Mouse (Mus musculus): Measurements from ENCODE around the gene Gm17617.
A peak's percentile ranks its signal among the peaks of the same experiment; 100 is the strongest.

Gm17617 gene

DNA sequence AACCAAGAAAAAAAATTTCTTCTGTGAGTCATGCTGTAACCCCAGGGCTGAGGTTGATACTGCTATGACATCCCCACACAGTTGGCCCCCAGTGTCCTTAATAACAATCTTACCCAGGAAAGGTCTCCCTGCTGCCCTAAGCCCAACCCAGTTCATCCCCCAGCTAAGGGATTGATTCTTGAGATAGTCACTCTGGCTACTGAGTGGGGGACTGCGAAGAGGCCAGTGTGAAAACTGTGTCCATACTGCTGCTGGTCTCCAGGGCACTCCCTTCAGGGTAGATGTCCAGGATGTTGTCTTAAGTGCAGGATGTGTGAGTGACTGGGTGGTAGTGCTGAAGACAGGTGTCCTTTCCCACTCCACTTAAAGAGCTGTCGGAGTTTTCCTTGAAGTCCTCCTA is at the start of gene Gm17617:
Gene Gm17617, minus strand, starts transcription at position 101 of the 400 bp plus-strand sequence.
- no peak for DNase-seq (ENCODE audit: low read depth, low spot score)

- peak; percentile 47 for DNase-seq (ENCODE audit: low read depth, low spot score)
Measured at GRCm38 (mm10) chr13:55182173-55182894, 49.0 kb upstream of the Gm17617 start.

- no peak for DNase-seq (ENCODE audit: low read depth, low spot score)
Measured at GRCm38 (mm10) chr13:55181786-55182172, 48.4 kb upstream of the Gm17617 start.

DNA sequence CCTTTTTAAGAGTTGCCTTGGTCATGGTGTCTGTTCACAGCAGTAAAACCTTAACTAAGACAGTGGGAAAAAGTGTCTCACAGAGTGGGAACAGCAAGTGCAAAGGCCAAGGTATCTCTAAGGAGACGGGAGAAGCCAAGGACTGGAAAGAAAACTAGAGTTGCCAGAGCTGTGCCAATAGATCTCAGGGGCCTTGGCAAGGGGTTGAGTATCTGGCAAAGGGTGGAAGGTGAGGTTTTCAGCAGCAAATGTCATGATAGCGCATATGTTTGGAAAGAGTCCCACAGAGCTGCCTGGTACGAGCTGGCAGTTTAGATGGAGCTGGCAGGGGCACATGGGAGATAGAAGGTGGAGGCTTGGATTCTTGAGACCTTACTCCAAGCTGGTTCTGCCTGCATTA is 46.2 kb upstream of the Gm17617 start:
- no peak for DNase-seq (ENCODE audit: low read depth, low spot score)

DNA sequence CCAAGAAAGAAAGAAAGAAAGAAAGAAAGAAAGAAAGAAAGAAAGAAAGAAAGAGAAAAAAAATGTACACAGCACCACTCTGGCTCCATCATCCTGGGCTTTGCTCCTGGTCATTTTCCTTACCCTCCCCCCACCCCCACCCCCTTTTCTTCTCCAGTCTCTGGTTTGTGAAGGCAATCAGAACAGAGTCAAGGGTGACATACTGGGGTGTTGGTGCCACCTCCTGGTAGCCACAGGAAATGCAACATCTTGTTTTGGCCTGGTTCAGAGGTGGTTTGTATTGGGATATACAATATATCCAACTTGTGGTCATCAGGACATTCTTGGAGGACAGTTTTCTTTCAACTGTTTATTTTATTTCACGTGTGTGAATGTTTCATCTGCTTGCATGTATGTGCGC is 45.2 kb upstream of the Gm17617 start:
- DNase-seq (ENCODE audit: low read depth, low spot score) = peak; percentile 61

- no peak for DNase-seq (ENCODE audit: low read depth, low spot score)
Measured at GRCm38 (mm10) chr13:55177903-55178496, 44.7 kb upstream of the Gm17617 start.

DNA sequence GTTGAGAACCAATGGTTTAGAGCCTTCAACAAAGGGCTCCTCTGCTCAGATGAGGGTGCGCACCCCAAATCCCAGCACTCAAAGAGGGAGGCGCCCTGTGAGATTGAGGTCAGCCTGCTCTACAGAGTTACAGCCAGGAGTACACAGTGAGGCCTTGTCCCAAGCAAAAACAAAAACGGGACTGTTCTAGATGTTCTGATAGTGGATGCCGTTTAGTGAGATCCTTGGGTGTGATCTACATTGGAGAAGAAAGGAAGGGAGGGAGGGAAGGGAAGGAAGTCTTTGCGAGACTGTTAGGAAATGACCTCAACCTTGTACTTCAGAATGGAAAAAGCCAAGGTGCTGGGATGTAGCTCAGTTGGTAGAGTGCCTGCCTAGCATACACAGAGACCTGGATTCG is 42.9 kb upstream of the Gm17617 start:
- DNase-seq (ENCODE audit: low read depth, low spot score) = no peak

GRCm38 (mm10) chr13:55174347-55174746 is 41.0 kb upstream of the Gm17617 start:
- DNase-seq (ENCODE audit: low read depth, low spot score) = no peak

DNA sequence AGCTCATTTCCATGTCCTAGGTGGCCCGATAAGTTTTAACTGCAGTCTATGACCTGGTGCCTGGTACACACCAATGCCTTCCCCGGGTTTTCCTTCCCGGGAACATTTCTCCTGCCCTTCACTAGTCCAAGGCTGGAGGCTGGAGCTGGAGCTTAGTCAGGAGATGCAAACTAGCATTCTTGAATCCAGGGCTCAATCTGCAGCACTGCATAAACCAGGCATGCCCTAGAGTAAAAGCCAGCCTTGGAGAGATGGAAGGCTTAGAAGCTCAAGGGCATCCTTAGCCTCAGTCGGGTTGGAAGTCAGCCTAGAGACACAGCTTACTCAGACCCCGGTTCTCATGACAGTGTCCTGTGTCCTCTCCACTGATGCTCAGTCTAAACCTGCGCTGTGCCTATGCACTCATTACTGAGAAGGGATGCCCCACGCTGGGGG is 39.0 kb upstream of the Gm17617 start:
- no peak for DNase-seq (ENCODE audit: low read depth, low spot score)

DNA sequence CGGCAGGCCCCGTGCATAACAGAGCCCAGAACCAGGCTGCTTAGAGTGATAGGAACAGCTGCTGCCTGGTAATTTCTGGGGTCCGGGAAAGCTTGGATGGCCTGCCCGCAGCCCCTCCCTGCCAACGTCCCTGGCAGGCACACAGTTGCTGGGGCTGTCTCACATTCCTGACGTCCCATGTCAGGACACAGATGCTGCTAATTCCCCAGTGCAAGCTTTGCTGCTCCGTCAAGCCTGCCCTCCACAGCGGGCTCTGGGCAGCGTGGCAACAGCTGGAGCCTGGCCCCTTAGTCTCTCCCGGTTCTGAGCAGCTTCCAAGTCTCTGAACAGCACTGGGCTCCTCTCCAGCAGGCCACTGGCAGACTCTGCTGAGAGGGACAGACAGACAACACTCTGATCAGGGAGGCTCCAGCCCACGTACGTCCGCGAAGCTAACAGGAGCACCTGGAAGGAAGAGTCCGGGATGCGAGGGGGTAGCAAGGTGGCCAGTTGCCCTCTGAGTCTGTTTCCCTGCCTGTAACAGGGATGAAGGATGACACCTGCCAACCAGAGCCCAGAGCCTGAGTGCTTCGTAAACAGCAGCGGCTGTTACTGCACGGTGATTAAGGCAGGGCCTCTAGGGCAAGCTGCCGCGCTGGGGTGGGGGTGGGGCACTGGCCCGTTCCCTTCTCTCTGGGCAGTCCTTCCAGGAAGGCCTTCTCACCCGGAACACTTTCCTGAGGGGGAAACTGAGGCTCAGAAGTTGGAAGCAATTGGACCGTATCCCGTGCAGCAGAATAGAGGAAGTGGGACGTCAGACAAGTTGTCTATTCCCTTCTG is 38.4 kb upstream of the Gm17617 start:
- DNase-seq (ENCODE audit: low read depth, low spot score) = no peak

DNA sequence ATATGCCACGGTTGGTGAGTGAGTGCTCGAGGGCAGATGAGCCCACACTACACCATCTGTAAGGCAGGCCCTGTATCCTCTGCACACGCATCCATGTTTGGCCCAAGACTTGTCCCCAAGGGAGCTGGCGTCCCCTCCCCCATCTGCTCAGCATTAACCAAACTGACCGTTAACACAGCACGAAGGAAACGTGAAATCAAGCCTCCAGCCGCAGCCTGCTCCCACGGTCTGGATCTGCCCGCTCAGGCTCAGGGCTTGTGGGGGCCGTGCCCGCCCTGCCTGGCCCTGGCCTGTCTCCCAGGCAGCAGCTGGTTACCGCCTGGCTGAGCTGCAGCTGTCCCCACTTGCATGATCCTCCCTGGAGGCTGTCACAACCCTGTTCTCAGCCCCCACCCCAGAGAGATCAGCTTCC is 35.6 kb upstream of the Gm17617 start:
- DNase-seq (ENCODE audit: low read depth, low spot score) = no peak

- no peak for DNase-seq (ENCODE audit: low read depth, low spot score)
Measured at GRCm38 (mm10) chr13:55168255-55168654, 34.9 kb upstream of the Gm17617 start.

DNA sequence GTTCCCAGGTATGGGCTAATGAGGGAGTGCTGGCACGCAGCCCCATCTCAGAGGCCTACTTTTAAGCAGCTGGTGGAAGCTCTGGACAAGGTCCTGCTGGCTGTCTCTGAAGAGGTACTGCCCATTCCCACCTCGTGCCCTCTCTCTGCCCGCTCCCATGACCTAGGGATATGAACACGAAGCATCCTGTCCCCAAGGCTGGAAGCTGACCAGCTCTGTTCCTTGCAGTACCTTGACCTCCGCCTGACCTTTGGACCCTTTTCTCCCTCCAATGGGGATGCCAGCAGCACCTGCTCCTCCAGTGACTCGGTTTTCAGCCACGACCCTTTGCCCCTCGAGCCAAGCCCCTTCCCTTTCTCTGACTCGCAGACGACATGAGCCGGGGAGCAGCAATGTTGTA is 34.5 kb upstream of the Gm17617 start:
- no peak for DNase-seq (ENCODE audit: low read depth, low spot score)

GRCm38 (mm10) chr13:55166806-55167725 is 33.7 kb upstream of the Gm17617 start:
- DNase-seq (ENCODE audit: low read depth, low spot score) = no peak

DNA sequence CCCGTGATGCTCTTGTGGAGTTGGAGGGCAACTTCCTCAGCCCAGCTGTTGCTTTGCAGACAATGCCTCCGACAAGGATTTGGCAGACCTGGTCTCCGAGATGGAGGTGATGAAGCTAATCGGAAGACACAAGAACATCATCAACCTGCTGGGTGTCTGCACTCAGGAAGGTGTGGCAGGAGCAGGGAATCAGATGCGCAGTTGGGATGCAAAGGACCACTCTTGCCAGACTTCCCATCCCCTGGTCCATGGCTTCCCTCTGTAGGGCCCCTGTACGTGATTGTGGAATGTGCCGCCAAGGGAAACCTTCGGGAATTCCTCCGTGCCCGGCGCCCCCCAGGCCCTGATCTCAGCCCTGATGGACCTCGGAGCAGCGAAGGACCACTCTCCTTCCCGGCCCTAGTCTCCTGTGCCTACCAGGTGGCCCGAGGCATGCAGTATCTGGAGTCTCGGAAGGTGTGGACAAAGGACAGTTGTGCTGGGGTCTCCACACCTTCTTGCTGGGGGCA is 32.5 kb upstream of the Gm17617 start:
- DNase-seq (ENCODE audit: low read depth, low spot score) = no peak

DNA sequence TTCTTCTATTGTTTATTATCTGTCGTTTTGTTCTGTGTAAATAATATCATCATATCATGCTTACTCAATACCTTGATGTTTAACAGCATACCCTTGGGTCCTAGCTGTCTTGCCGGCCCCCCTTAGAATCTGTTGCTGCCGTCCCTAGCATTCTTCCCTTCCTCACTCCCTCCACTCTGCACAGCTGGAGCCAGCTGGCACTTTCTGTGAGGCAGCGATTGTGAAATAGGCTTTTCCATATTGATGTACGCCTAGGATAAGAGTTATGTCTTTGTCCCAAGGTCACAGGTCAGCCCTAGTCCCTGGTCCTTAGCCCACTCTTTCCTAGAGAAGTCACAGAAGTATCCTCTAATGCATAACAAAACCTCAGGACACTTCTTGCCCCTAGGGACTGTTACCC is 30.2 kb upstream of the Gm17617 start:
- DNase-seq (ENCODE audit: low read depth, low spot score) = no peak

DNA sequence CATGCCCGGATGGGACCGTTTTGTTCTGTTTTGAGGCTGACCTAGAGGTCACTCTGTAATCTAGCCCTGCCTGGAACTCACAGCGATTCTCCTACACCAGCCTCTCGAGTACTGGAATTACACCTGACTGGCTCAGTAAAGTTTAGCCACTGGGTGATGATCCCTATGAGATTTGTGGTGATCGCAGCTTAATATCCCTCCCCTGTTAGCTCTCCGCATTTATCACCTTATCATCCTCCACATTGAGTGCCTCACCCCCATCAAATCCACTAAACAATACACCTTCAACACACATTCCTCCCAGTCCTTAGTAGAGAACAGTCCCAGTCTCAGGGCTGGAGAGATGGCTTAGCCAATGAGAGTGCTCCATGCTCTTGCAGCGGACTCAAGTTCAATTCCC is 29.0 kb upstream of the Gm17617 start:
- no peak for DNase-seq (ENCODE audit: low read depth, low spot score)

- DNase-seq (ENCODE audit: low read depth, low spot score) = no peak
Measured at GRCm38 (mm10) chr13:55153951-55154350, 20.6 kb upstream of the Gm17617 start.

DNA sequence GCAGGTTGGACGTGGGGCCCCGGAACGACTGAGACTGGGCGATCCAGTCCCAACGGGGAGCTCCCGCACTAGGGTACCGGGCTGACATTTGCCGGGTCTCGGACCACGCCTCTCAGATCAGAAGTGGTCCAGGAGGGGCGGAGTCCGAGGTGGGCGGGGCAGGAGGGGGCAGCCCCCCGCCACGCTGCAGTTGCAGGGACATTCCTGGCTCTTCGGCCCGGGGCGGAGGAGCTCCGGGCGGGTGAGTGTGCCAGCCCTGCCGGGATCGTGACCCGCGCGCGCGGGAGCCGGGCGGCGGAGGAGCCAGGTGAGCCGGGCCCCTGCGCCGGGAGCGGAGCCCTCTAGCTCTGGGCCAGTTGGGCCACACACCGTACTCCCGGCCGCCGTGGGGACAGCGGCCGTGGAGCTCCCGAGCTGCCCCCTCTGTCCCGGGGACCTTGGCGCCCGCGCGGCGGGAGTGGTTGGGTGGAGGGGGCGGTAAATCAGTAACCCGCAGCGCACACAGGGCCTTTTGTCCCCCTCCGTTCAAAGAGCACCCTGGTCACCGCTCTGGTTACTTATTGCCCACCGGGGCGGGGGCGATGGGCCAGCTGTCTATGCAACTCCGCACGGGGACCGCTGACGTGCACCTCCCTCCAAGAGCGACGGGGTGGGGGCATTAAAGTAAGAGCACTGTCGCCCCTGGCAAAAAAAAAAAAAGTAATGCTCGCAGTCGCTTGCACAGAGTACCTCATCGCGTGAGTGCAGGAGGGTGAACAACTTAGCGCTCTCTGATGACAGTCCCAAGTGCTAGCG is 19.5 kb upstream of the Gm17617 start, which contains the start of gene Fgfr4:
Gene Fgfr4, plus strand, starts transcription at position 20 of the 795 bp plus-strand sequence.
- DNase-seq (ENCODE audit: low read depth, low spot score) = no peak

GRCm38 (mm10) chr13:55140271-55140670 is 6.9 kb upstream of the Gm17617 start:
- DNase-seq (ENCODE audit: low read depth, low spot score) = no peak

All from c-Kit-negative CD71-positive TER-119-positive erythroid progenitor cells, embryonic 14.5 days (primary cell).